Comparison of ENCODE assay signal across 13 mouse cellular contexts in the genomic region with DNA sequence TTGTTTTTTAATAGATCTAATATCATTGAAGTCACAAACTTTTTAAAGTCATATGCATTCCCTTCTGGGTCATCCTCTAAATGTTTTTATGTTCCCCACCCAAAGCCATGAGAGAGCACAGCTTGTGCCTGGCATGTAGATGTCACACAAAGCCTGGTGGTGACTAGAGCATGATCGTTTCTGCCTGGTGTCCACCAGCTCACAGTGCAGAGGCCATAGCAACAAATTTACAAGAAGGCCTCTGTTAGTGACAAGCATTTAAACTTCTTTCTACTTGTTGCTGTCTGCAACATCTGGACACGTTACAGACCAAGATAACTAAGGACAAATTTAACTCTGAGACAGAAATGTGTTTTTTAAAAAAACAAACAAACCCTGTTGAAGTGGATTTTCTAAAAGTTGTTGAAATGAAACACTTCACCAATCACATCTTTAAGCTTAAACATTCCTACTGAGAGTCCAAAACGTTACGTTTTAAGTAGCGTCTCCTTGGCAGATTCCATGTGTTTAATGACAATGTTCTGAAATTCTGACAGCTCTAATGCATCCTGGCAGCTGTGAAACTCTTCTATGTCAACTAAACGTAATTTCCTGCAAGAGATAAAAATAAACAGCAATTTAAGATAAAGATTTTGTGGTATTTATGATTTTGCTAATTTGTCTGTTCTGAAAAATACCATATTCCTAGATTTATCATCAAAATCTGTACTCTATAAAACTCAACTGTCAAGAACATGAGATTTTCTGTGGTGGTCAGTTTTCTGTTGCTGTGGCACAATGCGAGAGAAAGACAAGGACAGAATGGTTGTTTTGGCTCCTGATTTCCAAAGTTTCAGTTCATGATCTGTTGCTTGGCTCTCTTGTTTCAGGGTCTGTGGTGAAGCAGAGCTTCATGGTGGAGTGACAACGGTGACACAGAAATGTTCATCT.
"Had no signal": no experiment of that assay in that cellular context is flagged by ENCODE, and none has a peak within 500 bp of the region (broad histone marks: within the 10 kb centered on the region; RNA-seq: fewer than 3 reads in every experiment).

No protein-coding gene starts in this region.

- H3K4me2 ChIP-seq: hindbrain, embryonic 13.5 days; limb, embryonic 13.5 days; neural tube, embryonic 15.5 days had no signal

- H3K27me3 ChIP-seq: hindbrain, embryonic 13.5 days; limb, embryonic 13.5 days; neural tube, embryonic 15.5 days had no signal

- H3K4me1 ChIP-seq: hindbrain, embryonic 13.5 days; limb, embryonic 13.5 days; midbrain, embryonic 10.5 days; neural tube, embryonic 15.5 days had no signal

- H3K36me3 ChIP-seq: hindbrain, embryonic 13.5 days; limb, embryonic 13.5 days; midbrain, embryonic 10.5 days; neural tube, embryonic 15.5 days had no signal

- H3K9ac ChIP-seq: hindbrain, embryonic 13.5 days; limb, embryonic 13.5 days; liver, embryonic 14.5 days; neural tube, embryonic 15.5 days had no signal

- H3K27ac ChIP-seq: hindbrain, embryonic 13.5 days; hindbrain, postnatal 0 days; limb, embryonic 13.5 days; liver, embryonic 14.5 days; midbrain, embryonic 10.5 days; neural tube, embryonic 15.5 days had no signal

- H3K4me3 ChIP-seq: hindbrain, embryonic 13.5 days; limb, embryonic 13.5 days; midbrain, embryonic 10.5 days; myocyte; neural tube, embryonic 15.5 days had no signal

- DNase-seq: left cerebral cortex, postnatal 4 days; midbrain, embryonic 14.5 days; right cerebral cortex, adult 18-20 months; right cerebral cortex, postnatal 25 days; thymus, adult 18-20 months; thymus, postnatal 14 days had no signal

- H3K9me3 ChIP-seq: hindbrain, embryonic 13.5 days; limb, embryonic 13.5 days; midbrain, embryonic 10.5 days; neural tube, embryonic 15.5 days had no signal

- ATAC-seq: hindbrain, postnatal 0 days had no signal
